Comparison of ENCODE assay signal across 23 mouse cellular contexts in the genomic region with DNA sequence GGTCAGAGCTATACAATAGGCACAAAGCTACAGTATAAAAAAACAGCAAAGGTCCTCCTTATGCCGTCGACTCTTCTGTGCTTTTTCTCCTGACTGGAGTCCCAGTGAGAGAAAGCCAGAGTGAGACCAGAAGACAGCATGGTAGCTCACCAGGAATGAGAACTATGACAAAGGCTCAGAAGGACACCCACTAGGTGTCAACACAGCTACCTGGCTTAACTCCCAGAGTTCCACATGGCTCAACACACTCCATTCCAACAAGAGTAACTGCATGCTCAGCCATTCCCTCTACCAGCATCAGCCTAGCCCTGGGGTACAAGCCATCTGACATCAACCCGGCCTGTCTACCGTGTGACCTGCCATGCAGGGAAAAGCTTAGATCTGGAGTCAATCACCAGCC.
A peak's percentile ranks its signal among the peaks of the same experiment; 100 is the strongest.
DNase-seq lines count a peak whose midpoint lies in the region; ATAC-seq lines count a peak whose summit lies in the region.
"Had no signal": no experiment of that assay in that cellular context is flagged by ENCODE, and none has a peak within 500 bp of the region (broad histone marks: within the 10 kb centered on the region; RNA-seq: fewer than 3 reads in every experiment).

No protein-coding gene starts in this region.

- ATAC-seq in cerebellum, adult (ENCODE audit: insufficient number of reproducible peaks, low FRiP score, low TSS enrichment): no peak
- ATAC-seq: forebrain, postnatal 0 days; inflammation-experienced regulatory T-cells, adult 6 months; midbrain, embryonic 13.5 days; Patski had no signal

- peak; percentile 72 for DNase-seq in cerebellum, adult 11-12 months
- DNase-seq in kidney, adult 11 months: peak; percentile 10
- DNase-seq in kidney, adult 9 months: no peak
- peak; percentile 81 for DNase-seq in cerebellum, adult 9-10 months
- DNase-seq in cerebellum, postnatal 36 days: peak; percentile 48 to 62
- DNase-seq in layer of hippocampus, postnatal 25 days (ENCODE audit: extremely low spot score in 1 of 2, low spot score in 1 of 2): no peak
- no peak for DNase-seq in adrenal gland, postnatal 10 days
- DNase-seq: adrenal gland, postnatal 25 days; forebrain, postnatal 0 days; gastrocnemius, postnatal 36 days; heart, adult 2 months; heart, postnatal 10 days; kidney, adult 18-20 months; kidney, postnatal 36 days; left cerebral cortex, postnatal 4 days; lung, adult 2 months; lung, postnatal 10 days; right cerebral cortex, postnatal 25 days; thymus, postnatal 14 days had no signal

Comparison
In these comparisons a context has a peak if more than half of its experiments do, and no peak if none do; other contexts are left out.
1. DNase-seq: peak in cerebellum, adult 11-12 months (single experiment), kidney, adult 11 months (single experiment), cerebellum, adult 9-10 months (single experiment) and cerebellum, postnatal 36 days (2 of 2); none in kidney, adult 9 months (single experiment), layer of hippocampus, postnatal 25 days (0 of 2) and adrenal gland, postnatal 10 days (single experiment).